Mouse (Mus musculus): Measurements from ENCODE around the gene Ncapg2.

Gene Ncapg2

DNA sequence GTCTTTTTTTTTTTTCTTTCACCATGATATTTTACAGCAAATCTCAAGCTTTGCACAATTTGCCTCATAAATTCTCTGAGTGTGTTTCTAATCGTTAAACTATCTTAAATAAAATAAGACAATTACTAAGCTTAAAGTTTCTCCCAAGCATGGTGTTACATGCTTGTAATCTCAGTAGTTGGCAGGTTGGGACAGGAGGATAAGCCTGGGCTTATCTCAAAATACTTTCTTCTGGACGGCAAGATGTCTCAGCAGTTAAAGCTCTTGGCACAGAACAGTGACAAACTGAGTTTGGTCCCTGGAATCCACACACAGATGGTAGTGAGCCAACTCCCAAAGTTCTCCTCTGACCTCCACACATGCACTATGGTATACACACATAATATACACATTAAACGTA, 69.5 kb downstream of the Ncapg2 start:
- Histone ChIP-seq H3K27me3 (ENCODE audit: control insufficient read depth, insufficient read depth, low read length, poor library complexity, severe bottlenecking) (no peaks in the 10 kb centered on the region), H3K36me3 (ENCODE audit: control insufficient read depth, insufficient read depth, low read length, poor library complexity, severe bottlenecking) (no peaks in the 10 kb centered on the region)
- no peak for DNase-seq (ENCODE audit: low read depth, low spot score)

DNA sequence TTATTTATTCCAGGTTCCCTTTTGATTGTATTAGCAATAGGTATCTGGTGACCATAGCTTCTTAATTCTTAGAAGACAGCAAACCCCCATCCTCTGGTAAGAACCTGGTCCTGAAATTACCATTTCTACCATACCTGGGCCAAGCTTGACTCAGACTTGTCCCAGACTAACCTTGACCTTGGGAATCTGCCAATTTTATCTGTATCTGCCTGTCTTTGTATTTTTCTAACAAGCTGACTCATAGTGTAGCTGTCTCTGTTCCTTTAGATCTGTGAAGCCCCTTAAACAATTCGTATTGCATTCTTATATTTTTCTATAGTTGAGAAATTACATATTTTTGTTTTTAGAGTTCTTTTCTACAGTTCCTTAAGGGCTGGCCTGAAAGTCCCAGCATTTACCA, 73.6 kb downstream of the Ncapg2 start:
- DNase-seq (ENCODE audit: low read depth, low spot score) = no peak
- Histone ChIP-seq H3K36me3 (ENCODE audit: control insufficient read depth, insufficient read depth, low read length, poor library complexity, severe bottlenecking) (no peaks in the 10 kb centered on the region), H3K27me3 (ENCODE audit: control insufficient read depth, insufficient read depth, low read length, poor library complexity, severe bottlenecking) (no peaks in the 10 kb centered on the region)

DNA sequence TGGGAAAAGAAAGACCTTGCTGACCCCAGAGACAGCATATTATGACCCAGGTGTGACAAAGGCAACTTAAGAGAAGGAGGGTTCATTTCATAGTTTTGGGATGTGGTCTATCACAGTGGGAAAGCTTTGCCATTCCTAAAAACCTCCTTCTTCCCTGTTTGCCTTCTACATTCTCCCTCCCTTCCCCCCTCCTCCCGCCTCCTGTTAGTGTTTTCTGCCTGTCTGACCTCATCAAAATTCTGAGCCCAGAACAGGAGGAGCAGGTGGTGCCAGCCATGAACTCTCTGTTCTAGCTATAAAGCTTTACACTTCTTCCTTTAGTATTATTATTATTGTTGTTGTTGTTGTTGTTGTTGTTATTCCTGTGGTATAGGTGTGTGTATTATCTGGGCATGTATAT, 76.7 kb downstream of the Ncapg2 start:
- no peaks in the 10 kb centered on the region for H3K36me3 ChIP-seq (ENCODE audit: control insufficient read depth, insufficient read depth, low read length, poor library complexity, severe bottlenecking)
- H3K27me3 ChIP-seq (ENCODE audit: control insufficient read depth, insufficient read depth, low read length, poor library complexity, severe bottlenecking) = no peaks in the 10 kb centered on the region
- no peak for DNase-seq (ENCODE audit: low read depth, low spot score)

DNA sequence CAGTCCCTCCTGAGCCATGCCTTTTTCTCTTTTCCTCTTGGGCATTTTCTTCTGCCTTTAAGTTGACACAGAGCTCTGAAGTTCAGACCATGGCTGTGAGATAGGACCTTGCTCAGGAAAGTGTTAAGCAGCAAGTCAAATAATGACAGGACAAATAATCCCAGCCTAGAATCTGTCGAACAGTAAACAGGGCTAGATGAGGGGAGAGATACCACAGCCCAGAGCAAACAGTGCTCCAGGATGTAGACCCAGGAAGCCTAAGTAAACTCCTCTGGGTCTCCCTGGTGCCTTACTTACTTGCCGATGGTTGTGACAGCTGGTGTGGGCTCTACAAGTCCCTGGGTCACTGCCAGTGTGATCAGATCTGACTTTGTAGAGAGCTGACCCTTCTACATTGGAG, 78.4 kb downstream of the Ncapg2 start:
- H3K27me3 ChIP-seq (ENCODE audit: control insufficient read depth, insufficient read depth, low read length, poor library complexity, severe bottlenecking) = no peaks in the 10 kb centered on the region
- H3K36me3 ChIP-seq (ENCODE audit: control insufficient read depth, insufficient read depth, low read length, poor library complexity, severe bottlenecking) = no peaks in the 10 kb centered on the region
- DNase-seq (ENCODE audit: low read depth, low spot score) = no peak

DNA sequence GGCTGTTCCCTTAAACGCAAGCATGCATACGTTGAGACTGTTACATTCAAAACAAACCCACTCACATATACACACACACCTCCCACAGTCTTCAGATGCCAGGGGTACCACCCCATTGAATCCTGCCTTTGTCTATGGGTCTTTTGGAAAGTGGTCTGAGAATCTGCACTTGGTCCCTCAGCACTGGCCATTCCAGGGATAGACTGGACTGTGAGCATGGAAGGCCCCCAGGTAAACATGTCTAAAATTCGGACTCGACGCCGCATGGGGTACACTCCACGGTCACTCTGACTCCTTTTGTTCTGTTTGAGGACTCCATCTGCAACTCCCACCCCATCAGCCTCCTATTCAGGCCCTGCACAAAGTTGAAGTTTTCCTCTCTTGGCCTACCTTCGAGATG, 79.8 kb downstream of the Ncapg2 start:
- Histone ChIP-seq H3K36me3 (ENCODE audit: control insufficient read depth, insufficient read depth, low read length, poor library complexity, severe bottlenecking) (no peaks in the 10 kb centered on the region), H3K27me3 (ENCODE audit: control insufficient read depth, insufficient read depth, low read length, poor library complexity, severe bottlenecking) (no peaks in the 10 kb centered on the region)
- DNase-seq (ENCODE audit: low read depth, low spot score) = no peak

DNA sequence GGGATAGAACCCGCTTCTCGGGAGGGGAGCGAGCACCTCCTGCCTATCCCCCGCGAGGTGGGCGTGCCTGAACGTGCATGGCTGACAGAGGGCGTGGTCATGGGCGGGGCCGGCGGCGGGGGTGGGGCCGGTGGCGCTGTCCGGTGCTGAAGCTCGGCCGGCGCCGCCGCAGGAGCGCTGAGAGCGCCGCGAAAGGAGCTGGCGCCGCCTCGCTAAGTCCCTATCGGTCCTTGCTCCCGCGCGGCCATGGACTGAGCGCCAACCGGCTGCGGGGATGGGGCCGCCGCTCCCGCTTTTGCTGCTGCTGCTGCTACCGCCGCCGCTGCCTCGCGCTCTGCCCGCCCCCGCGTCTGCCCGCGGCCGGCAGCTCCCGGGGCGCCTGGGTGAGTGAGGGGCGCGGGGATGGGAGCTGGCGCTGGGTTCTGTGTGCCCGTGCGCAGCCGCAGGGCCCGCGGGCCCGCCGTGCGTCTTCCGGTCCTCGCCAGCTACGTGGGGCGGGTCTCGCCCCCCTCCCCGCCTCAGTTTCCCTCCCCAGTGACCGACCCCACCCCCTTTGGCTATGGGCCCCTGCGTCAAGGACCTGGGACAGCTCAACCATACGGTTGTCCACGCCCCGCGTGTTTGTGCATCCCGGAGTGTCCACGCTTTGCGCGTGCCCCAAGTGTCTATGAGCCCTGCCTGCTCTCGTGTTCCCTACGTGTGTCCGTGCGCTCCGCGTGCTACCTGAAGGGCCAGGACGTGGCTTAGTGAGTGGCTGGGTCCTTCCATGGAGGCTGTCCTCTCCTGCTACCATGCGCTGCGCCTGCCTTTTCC, 80.6 kb downstream of the Ncapg2 start, which contains the start of gene Ptprn2:
Gene Ptprn2, plus strand, starts transcription at position 130 of the 813 bp plus-strand sequence.
- Histone ChIP-seq H3K36me3 (ENCODE audit: control insufficient read depth, insufficient read depth, low read length, poor library complexity, severe bottlenecking) (no peaks in the 10 kb centered on the region), H3K27me3 (ENCODE audit: control insufficient read depth, insufficient read depth, low read length, poor library complexity, severe bottlenecking) (no peaks in the 10 kb centered on the region)
- DNase-seq (ENCODE audit: low read depth, low spot score) = peak; percentile 41

DNA sequence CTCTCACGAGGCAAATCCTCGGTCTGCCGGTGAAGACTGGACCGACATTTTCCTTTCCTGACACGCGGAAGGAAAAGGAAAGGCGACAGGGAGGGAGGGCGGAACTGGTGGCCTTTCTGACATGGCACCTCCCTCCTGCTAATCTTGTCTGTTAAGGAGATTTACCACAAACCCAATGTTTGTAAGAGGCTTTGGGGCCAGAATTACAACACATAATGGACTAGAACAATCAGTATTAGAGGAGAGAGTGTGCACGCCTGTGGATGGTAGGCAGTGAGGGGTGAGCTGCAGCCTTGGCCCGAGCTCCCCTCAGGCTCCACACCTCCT, 81.2 kb downstream of the Ncapg2 start:
- H3K36me3 ChIP-seq (ENCODE audit: control insufficient read depth, insufficient read depth, low read length, poor library complexity, severe bottlenecking) = no peaks in the 10 kb centered on the region

DNA sequence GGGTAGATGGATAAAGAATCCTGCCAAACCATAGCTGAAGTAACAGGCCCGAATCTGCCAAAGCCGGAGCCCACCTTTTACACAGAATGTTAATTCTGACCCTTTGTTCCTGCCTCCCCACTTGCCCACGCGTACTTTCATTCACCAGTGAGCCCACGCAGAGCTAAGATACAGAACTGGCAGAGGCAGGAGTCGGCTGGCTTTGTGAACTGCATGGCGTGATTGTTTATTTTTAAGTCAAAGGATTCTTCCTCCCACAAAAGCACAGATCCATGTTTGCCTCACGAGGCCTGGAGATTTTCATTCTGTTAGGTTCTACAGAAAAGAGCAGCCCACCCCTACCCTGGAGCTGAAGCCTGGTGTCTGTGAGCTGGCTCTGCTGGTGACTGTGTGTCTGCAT, 83.6 kb downstream of the Ncapg2 start:
- no peak for DNase-seq (ENCODE audit: low read depth, low spot score)
- H3K36me3 ChIP-seq (ENCODE audit: control insufficient read depth, insufficient read depth, low read length, poor library complexity, severe bottlenecking) = no peaks in the 10 kb centered on the region
- H3K27me3 ChIP-seq (ENCODE audit: control insufficient read depth, insufficient read depth, low read length, poor library complexity, severe bottlenecking) = no peaks in the 10 kb centered on the region

More for the DNA sequence above, 81.2 kb downstream of the Ncapg2 start:
- no peaks in the 10 kb centered on the region for H3K27me3 ChIP-seq (ENCODE audit: control insufficient read depth, insufficient read depth, low read length, poor library complexity, severe bottlenecking)
- DNase-seq (ENCODE audit: low read depth, low spot score) = no peak

DNA sequence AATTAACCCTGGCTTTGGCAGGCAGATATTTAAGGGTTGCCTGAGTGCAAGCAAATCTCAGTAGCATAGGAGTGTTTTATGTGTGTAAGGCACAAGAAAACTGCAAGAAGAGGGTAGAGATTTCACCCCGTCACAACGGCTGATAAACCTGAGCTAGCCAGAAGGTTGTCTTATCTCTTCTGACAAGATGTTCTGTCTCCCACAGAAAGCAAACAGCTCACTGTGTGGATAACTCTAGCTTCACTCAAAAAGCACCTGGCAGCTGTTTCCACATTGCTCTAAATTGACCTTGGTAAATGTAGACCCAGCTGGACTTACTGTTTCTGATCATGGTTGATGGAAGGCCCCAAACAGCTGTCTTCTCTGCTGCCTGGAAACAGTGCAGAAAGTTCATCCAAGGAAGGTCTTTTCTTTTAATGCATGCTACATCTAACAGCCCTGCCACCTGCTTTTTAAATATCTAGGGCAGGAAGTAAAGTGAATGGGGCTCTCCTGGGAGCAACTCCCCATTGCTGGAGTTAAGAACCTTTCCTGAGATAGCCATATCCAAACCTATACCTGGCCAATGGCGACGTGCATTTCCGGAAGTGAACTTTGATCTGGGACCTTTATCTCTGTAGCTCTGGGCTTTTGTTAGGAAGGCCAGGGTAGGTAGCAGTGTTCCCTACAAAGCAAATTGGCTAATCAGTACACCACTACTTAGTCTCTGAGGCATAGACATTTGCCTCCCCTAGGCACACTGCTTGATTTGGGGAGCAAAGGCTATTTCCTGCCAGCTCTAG, 85.6 kb downstream of the Ncapg2 start:
- Histone ChIP-seq H3K27me3 (ENCODE audit: control insufficient read depth, insufficient read depth, low read length, poor library complexity, severe bottlenecking) (no peaks in the 10 kb centered on the region), H3K36me3 (ENCODE audit: control insufficient read depth, insufficient read depth, low read length, poor library complexity, severe bottlenecking) (no peaks in the 10 kb centered on the region)
- no peak for DNase-seq (ENCODE audit: low read depth, low spot score)

DNA sequence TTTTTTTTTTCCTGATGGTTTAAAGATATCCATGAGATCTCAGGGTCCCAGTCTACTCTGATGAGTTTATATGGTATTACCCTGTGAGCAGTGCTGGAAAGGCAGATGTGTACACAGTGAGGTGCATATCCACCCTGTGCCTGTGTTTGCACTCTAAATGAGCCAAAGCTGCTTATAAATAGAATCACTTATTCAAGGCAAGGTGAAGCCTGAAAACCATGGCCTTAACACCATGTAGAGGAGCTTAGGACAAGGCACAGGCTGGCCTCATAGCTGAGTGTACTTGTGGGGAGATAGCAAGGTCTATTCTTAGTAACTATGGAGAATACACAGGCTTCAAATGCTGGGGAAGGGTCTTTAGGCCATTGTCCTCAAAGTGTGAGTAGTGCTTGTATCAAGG, 93.5 kb downstream of the Ncapg2 start:
- Histone ChIP-seq H3K27me3 (ENCODE audit: control insufficient read depth, insufficient read depth, low read length, poor library complexity, severe bottlenecking) (no peaks in the 10 kb centered on the region), H3K36me3 (ENCODE audit: control insufficient read depth, insufficient read depth, low read length, poor library complexity, severe bottlenecking) (no peaks in the 10 kb centered on the region)
- DNase-seq (ENCODE audit: low read depth, low spot score) = no peak

DNA sequence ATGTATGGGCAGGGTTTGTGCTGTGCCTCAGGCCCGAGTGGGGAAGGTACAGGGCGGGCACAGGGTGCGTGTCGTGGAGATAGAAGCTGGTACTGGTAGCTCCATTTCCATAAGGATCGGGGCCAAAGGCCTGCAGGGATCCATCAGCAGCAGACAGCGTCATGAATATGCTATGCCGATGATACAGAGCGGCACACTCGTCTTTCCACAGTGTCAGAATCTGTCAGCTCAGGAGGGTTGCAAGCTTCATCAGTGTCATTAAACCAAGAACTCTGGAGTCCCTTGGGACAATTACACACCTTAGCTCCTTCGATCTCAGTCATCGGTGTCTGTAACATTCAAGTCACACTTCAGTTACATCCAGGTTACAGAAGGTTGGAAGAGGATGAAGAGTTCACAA, 95.5 kb downstream of the Ncapg2 start:
- Histone ChIP-seq H3K36me3 (ENCODE audit: control insufficient read depth, insufficient read depth, low read length, poor library complexity, severe bottlenecking) (no peaks in the 10 kb centered on the region), H3K27me3 (ENCODE audit: control insufficient read depth, insufficient read depth, low read length, poor library complexity, severe bottlenecking) (no peaks in the 10 kb centered on the region)
- DNase-seq (ENCODE audit: low read depth, low spot score) = no peak

DNA sequence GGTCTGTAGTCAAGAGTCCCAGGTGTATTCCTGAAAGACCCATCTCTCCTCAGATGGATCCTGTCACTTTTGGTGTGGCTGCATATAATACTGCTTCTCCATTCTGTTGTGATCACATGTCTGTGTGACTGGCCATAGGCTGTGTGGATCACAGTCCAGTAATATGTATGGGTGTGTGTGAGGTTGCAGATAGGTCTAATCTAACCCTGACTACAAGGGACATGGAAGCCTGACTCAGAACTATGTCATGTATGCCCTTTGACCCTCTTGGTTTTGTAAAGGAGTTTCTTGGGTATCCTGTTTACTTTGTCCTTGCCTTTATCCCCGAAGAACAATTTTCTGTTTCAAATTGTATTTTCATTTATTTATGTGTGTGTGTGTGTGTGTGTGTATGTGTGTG, 107.3 kb downstream of the Ncapg2 start:
- Histone ChIP-seq H3K36me3 (ENCODE audit: control insufficient read depth, insufficient read depth, low read length, poor library complexity, severe bottlenecking) (no peaks in the 10 kb centered on the region), H3K27me3 (ENCODE audit: control insufficient read depth, insufficient read depth, low read length, poor library complexity, severe bottlenecking) (no peaks in the 10 kb centered on the region)
- no peak for DNase-seq (ENCODE audit: low read depth, low spot score)
